Mouse (Mus musculus): ENCODE measurements around the gene Adcy1. TPM values are rescaled to one million over a fixed set of nuclear protein-coding genes. Genes with fewer than 3 reads are reported as not detected.

Gene Adcy1
- 2.8 TPM for polyA plus RNA-seq (2014; fragmentation: Illumina TruSeq; extraction: RNeasy Lipid Tissue Mini Kit (QIAGEN cat#74804); ENCODE audit: low read depth, low replicate concordance)

DNA sequence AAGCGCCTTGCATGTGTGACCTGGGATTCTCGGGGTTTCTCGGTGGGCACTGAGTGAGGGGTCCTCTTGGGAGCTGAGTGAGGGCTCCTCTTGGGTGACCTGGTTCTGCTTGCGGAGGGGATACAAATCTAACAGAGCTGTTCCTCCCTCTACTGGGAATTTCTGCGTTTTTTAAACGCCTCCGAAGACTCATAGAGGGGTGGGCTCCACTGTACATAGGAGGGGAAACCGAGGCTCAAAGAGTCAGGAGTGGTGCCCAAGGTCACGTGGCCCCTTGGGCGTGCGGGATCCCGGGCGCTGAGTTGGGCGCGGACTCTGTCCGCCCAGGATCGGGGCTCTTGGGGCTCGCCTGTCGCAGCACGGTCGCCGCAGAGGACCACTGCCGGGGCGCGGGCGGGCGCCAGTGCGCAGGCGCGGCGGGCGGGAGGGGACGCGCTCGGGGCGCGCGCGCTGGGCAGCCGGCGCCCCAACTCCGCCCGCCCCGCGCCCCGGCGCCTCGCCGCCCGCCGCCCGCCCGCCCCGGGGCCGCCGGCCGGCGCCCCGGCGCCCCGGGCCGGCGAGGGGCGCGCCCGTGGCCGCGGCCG is at the start of gene Adcy1:
Adcy1 (plus strand) TSS at position 489 of the 584 bp plus-strand sequence.

DNA sequence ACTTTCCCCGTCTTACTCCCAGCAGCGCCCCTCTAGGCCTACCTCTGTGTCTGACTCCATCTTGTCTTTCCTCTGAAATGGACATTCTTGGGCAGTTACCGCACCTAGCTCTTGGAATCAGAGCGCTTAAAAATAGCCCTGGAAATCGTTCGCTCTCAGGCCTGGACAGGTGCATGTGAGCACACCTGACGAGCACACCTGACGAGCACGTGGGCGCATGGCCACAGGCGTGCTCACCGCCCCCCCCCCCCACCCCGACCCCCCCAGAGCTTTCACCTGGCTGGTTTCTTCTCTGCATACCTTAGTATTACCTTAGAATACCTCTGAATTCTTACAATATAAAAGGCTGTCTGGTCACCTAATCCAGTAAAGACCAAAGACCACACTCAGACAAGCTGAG is 125.2 kb downstream of the Adcy1 start, which contains the start of gene Gm11985:
Gm11985 (minus strand) TSS at position 101 of the 400 bp plus-strand sequence.

DNA sequence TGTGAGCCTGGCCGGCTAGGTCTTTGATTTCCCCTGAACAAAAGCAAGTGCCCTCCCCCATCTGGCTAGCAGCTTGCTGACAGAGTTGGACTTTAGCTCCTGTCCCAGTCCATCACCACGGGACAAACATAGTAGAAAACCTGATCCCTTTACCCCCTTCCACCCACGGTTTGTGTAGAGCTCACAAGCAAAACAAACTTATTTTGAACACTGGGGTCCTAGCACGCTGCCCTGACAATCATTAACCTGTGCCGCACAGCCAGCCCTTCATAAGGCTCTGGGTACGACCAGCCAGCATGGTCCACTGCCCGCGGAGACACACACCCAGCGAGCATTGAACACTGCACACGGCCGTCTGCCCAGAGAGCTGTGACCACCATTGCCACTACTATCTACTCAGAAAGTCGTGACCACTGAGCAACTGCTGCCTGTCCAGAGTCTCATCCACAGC is 134.2 kb downstream of the Adcy1 start, which contains the start of gene Igfbp1:
Igfbp1 (plus strand) TSS at position 292 of the 451 bp plus-strand sequence.

DNA sequence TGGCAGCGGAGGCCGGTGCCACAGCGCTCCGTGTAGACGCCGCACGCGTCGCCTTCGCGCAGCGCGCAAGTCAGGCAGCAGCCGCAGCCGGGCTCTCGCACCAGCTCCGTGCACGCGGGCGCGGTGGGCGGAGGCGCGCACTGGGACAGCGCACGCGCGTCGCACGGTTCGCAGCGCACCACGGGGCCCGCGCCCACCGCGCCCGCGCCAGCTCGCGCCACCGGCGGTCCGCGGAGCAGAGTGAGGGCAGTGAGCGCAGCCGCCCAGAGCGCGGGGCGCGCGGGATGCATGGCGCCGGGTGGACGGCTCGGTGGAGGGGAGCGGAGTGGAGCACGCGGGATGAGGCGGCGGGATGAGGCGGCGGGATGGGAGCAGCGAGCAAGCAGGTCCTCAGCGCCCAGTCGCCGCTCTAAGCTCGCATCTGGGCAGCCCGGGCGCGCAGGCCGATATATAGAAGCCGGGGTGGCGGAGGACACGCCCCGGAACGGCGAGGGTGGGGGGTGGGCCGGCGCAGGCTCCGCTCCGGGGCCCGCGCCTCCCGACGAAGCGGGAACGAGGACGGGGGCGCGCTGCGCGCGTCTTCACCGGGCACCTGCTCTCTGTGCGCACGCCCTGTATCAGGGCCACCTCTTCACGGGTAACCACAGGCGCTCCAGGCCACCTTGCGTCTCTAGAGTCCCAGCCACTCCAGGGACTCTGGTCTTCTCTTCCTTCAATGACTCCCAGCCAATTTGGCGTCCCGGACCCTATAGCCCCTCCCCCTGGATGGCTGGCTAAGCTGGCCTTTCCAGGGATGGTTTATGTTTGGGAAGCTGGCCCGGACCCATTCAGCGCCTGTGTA is 150.4 kb downstream of the Adcy1 start, which contains the start of gene Igfbp3:
Igfbp3 (minus strand) TSS at position 423 of the 841 bp plus-strand sequence.

Other genes starting within 250 kb of the Adcy1 start
- gene Gm11983, start 225.8 kb upstream of the Adcy1 start, polyA plus RNA-seq (2014; fragmentation: Illumina TruSeq; extraction: RNeasy Lipid Tissue Mini Kit (QIAGEN cat#74804); ENCODE audit: low read depth, low replicate concordance), result not detected
- gene Gm11985, start 125.1 kb downstream of the Adcy1 start, polyA plus RNA-seq (2014; fragmentation: Illumina TruSeq; extraction: RNeasy Lipid Tissue Mini Kit (QIAGEN cat#74804); ENCODE audit: low read depth, low replicate concordance), result not detected
- not detected for gene Igfbp1, start 134.3 kb downstream of the Adcy1 start, polyA plus RNA-seq (2014; fragmentation: Illumina TruSeq; extraction: RNeasy Lipid Tissue Mini Kit (QIAGEN cat#74804); ENCODE audit: low read depth, low replicate concordance)
- 37.2 TPM for gene Igfbp3, start 150.4 kb downstream of the Adcy1 start, polyA plus RNA-seq (2014; fragmentation: Illumina TruSeq; extraction: RNeasy Lipid Tissue Mini Kit (QIAGEN cat#74804); ENCODE audit: low read depth, low replicate concordance)

Data from heart, adult 10 weeks (tissue).